Mouse (Mus musculus): ENCODE data around the gene Trim47.
A peak's percentile ranks its signal among the peaks of the same experiment; 100 is the strongest.
"Not testable (repeated sequence)": the region's sequence is repeated elsewhere in the genome, so short reads cannot be mapped to it uniquely, and the experiment has no call there.

Gene Trim47

DNA sequence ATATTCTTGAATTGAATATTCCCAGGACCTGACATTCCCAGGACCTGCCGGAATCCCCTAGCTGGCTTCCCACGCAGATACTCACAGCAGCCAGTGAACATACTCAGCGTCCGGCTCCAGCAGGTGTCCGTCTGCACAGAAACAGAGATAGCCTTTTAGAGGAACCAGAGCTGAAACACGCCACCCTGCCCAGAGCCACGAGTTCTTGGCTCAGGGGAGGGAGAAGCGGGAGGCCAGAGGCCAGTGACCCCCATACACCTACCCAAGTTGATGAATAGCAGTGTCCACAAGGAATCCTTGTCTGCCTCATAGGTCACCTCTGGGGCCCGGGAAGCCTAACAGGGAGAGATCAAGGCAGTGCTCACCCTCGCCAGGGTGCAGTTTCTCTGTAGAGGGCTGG is 7.2 kb upstream of the Trim47 start:
- DNase-seq = no peak

DNA sequence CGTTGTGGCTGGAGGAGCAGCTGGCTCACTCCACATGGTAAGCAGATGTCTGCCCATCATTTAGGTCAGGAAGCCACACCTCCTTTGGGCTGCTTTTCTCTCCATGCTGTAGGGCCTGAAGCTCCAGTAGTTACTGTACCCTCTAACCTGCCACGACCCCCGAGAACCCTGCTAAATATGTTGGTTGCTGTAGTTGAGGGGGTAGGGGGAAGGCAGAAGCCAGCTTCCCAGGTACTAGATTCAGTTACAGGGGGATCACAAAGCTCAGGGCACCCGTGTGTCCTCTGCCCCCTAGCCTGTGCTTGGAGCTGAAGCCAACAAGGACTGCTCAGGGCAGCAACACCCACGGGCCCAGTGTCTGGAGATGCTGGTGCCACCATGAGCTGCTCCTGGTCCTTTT is 6.5 kb upstream of the Trim47 start:
- DNase-seq = no peak

DNA sequence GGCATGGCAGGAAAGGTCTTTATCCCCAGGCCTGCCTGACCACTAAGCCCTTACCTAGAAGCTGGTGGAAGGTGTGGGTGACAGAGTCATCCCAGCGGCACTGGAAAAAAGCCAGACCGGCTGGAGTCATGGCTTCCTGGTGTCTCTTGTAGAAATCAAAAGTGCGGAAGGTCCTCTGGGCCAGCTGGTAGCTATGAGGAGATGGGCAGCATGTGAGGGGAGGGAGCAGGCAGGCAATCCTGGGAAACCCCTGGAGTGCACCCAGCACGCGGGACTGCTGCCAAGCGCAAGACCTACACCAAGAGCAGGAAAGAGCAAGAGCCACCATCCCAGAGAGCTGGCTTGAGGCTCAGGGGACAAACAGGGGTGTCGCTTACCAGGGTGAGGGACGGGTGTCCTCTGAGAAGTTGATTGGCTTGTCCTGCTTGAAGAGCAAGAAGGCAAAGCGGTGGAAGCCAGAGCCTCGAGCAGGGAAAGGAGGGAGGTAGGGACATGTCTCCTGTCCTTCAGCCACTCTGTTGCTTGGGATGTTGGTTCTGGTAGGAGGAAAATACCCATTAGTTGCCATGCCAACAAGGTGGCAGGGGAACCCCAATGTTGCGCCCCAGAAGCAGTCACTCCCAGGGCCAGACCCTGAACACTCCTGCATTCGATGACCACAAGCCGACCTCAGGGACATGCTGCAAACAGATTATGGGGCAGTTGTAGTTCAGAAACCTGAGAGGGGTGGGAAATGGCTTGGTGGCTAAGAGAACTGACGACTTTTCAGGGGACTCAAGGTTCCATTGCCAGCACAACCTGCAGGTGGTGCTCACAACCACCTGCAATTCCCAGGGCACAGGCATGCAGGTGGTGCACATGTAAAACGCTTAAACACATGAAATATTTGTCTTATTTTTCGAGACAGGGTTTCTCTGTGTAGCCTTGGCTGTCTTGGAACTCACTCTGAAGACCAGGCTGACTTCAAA is 5.6 kb upstream of the Trim47 start:
- peak; percentile 44 for DNase-seq

DNA sequence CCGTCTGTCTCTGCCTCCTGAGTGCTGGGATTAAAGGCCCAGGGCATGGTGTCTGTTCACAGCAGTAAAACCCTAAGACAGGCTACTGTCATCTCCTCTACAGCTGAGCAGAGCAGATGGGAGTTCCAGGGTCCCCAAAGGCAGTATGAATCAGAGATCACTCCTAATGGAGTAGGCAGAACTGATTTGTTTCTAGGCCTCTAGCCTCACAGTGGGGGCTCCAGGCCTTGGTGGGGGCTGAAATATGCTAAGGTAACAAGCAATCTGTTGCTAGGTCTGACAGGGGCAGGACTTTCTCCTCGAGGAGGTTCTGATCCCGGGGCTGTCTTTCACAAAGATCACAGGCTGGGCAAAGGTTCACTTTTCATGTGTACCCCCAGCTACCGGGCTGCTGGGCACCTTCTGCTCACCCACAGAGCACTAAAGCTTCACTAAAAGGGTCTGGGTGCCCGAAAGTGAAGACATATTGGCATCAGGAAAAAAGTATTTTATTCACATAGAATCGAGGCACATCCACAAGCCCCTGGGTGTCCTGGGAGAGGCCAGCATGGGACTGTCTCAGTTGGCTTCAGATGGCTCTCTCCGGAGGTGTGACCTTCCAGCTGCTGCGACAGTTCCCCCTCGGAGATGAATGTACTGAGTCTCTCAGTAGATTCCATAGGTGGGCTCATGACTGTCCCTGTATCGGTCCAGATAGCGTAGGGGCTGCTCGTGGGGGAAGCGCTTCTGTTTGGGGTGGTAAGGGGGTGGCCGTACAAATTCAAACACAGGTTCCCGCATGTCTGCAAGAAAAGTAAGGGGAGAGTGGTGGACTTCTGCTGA is 4.5 kb upstream of the Trim47 start:
- no peak for DNase-seq

DNA sequence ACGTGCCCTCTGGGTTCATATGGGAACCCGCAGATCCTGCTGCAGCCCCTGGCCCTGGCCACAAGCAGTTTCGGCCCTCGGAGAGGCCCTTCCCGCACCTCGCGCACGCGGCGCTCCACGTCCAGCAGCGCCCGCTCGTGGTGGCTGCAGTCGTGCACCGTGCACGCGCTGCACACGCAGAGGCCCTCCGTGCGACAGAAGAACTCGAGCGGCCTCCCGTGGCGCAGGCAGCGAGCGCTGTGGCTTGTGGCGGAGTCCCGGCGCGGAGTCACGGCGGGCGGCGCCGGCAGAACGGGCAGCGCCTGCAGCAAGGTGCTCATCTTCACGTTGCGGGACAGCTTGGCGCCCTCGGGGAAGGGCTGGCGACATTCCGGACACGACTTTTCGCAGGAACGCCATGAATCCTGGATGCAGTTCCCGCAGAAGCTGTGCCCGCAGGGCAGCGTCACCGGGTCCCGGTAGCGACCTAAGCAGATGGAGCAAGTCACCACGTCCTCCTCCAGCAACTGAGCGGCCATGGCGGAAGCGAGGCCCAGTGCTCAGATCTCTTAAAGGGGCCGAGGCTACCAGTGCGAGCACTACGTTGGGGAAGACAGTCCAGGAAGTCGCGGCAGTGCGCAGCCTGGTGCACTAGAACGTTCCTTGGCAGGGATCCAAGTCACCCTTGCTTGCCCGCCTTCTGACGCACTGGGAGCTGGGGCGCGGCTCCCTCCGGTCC is 3.6 kb upstream of the Trim47 start, which contains the start of gene Trim65:
Trim65 (minus strand) TSS at position 641 of the 718 bp plus-strand sequence.
- peak; percentile 89 for DNase-seq

DNA sequence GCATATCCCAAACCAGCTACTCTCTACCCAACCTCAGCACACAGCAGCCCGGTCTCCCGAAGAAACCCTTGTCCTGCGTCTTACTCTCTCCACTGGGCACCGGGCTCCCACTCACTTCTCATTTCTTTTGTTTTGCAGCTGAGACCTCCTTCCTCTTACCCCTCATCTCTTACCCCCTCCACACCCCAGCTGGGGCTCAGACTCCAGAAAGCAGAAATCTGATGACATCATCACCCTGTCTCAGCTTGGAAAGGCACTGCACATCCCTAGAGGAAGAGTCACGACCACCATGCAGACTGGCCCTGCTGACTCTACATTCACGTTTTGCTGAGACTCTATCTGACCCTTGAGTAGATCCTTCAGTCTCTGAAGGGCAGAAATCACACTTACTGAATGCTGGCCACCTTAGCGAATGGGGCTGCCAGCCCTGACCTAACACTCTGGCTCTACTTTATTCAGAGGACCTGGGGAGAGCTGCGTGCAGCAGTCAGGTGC is 3.0 kb upstream of the Trim47 start:
- DNase-seq = no peak

DNA sequence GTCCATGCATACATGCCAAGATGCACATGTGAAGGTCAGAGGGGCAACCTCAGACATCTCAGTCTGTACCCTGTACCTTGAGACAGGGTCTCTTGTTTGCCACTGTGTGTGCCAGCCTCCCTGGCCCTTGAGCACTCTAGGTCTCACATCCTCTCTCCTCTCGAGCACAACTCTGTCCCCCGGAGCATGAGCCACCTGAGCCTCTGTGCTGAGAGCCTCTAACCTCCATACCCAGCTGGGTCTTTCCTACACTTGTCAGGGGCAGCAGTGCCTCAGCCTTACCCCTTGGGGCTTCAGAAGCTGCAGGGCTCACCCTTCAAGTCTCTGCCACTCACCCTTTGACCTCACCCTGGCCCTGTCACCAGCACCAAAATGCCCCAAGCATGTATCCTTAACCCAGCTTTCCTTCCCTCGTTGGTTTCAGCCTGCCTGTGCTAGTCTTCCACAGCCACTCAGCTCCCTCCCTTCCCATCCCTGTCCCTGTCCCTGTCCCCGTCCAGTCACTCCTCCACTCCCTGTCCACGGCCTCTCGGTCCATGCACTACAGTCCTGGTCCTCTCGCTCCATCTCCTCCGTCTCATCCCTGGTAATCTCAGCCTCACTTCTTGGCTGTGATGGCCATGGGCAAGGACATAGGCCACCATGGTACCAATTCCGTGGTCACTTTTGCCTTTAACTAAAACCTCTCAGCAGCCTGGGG is 2.2 kb upstream of the Trim47 start:
- DNase-seq = no peak

DNA sequence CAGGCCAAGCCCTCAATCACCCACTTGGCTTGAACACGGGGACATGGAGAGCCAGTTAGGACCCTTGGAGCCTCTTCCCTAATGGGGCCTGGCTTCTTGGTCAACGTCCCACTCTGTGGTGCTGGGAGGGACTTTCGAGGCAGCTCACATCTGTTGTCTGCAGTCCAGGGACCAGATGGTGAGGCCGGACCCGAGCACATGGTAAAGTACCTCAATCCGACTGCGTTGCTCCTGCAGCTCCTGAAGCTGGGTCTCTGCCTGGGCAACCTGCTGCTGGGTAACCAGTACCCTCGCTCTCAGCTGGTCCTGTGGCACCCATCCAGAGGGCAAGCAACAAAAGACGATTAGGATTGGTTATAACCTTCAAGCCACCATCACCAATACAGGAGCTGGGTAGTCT is 976 bp upstream of the Trim47 start:
- DNase-seq = no peak

DNA sequence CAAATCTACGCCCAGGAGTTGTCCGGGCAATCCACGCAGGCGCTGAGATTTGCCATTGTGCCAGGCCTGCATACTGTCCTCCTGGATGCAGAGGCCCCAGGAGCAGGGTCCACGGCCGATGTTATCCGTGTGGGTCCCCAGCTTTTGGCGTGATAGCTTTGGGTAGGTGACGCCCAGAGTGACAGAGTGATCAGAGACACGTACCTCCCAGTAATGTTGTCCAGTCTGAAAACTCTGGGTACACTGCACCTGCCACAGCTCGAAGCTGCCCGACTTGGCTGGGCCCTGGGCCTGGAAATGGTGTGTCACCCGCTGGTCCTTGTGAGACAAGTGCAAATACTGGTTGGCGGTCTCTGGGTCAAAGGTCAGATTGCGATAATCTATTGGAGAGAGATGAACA is 749 bp downstream of the Trim47 start:
- DNase-seq = no peak

DNA sequence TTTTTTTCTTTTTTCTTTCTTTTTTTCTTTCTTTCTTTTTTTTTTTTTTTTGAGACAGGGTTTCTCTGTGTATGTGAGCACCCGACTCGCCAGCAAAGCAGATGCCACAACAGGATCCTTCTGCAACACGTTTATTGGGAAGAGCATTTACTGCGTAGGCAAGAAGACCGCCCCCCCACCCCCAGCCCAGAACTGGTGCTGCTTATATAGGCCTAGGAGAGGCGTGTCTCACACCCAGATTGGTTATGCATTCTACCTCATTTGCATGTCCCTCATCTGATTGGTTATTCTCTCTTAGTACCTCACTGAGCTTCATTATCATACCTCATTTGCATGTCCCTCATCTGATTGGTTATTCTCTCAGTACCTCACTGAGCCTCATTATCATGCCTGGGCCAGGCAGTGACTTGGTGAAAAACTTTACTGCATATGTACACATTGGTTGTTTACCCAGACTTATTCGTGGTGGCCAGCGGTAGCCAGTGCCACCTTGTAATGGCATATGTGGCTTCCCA is 5.2 kb downstream of the Trim47 start:
- not testable (repeated sequence) for DNase-seq

DNA sequence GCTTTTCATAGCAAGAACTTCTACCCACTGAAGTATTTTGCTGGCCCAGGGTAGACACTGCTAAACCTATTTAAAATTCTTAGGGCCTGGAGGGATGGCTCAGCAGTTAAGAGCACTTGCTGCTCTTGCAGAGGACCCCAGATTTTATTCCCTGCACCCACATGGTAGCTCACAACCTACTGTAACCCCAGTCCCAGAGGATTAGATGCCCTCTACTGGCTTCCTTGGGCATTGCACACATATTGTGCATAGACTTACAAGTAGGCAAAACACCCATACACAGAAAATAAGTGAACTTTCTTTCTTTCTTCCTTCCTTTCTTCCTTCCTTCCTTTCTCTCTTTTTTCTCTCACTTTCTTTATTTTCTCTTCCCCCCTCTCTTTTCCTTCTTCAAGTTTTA is 9.2 kb downstream of the Trim47 start:
- DNase-seq = no peak

DNA sequence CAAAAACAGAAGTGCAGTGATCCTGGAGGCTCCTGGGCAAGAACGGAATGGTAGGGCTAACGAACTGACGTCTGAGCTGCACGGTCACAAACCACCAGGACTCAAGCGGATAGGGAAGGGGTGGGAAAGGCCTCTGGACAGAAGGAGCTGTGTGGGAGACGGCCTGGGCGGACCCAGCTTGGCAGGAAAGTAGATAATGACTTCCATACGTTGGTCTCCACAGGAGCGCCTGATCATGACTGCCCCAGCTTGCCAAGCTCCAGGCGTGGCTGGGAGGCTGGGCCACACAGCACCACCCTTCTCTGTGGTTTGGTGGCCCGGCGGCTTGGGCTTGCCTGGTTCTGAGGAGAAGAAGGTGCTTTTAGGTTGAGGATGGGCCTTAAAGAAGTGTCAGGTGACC is 9.8 kb downstream of the Trim47 start:
- no peak for DNase-seq

DNA sequence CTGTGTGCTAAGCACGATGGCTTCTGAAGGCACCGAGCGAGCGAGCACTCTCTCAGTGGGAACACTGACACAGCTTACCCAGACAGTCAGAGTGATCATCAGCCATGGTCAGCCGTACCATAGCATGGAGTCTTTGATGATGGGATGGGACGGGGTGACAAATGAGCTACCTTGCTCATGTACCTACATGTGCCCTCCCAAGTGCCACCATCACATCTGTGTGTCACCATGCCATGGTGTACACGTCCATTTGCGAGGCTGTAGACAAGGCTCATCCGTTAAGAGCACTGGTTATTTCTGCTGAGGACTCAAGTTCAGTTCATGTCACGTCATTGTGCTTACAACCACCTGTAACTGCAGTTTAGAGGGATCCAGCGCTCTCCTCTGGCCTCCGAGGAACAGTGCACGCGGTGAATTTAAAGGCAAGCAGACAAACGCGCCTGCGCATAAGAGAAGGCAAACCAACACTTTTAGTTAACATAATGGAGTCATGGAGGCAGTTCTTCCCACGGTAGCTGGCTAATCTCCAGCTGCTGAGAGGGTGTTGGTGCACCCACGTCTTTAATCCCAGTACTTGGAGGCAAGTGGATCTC is 15.3 kb downstream of the Trim47 start:
- DNase-seq = no peak

DNA sequence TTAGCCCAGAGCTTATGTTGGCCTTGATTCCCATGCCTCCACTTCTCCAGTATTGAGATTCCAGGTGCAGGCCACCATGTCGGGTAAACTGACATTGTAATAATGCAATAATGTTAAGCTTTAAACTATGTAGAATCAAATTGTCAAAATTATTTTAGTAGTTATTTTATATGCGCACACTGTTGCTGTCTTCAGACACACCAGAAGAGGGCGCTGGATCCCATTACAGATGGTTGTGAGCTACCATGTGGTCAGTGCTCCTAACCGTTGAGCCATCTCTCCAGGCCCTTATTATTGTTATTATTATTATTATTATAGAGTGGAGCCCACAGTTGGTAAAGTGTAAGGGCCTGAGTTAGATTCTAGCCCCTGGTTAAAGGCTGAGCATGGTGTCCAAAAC is 15.9 kb downstream of the Trim47 start:
- DNase-seq = no peak

DNA sequence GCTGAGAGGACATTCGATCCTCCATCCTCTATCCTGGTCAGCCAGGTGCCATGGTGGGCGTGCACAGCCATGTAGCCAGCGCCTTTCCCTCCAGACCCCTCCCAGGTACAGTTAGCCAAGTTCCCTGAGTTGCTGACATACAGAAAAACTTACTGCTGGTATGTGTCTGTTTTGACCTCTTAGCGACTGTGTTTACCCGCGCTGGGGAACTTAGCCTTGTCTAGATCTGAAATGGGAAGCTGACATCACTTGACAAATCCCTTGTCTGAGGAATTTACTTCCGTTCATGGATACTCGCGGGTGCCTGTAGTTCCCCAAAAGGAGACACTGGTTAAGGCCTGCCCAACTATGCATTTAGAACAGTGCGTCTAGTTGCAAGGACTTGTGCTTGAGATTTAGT is 16.5 kb downstream of the Trim47 start:
- no peak for DNase-seq

DNA sequence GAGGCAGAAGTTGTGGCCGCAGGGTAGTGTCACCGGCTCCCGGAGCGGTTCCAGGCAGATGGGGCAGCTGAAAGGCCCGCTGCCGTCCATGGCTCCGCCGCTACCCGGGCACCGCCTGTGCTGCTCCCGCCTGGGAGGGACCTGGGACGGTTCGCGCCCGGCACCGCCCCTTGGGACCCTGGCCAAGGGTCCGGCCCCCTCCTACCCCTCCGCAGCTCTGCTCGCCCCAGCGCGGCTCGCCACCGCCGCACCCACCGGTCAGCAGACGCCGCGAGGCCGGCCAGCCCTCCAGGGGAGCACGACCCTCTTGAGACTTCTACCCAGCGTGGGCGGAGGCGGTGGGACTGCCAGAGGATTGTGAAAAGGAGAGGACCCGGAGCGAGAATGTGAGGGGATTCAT is 16.9 kb downstream of the Trim47 start:
- peak; percentile 80 for DNase-seq

DNA sequence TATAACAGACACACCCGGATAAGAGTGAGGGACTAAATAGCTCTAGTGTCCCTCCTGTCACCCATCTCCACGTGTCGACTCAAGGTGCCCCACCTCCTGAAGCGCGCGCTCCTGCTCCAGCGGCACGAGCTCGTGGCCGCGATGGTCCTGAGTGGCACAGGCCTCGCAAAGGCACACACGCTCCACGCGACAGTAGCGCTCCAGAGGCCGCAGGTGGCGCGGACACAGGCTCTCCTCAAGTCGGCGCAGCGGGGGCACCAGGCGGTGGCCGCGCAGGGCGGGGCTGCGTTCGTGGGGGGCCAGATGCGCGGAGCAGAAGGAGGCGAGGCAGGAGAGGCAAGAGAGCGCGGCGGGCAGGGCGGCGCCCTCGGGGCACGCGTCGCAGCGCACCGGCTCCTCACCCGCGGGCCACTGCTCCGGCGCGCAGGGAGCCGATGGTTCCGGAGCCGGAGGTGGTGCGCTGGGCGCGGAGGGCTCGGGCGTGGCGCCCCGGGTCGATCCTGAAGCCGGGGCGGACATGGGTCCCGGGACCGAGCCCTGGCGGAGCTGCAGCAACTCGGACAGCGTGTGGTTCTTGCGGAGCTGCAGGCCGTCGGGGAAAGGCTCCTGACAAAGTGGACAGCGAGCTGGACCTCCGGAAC is 17.4 kb downstream of the Trim47 start:
- DNase-seq = peak; percentile 54

DNA sequence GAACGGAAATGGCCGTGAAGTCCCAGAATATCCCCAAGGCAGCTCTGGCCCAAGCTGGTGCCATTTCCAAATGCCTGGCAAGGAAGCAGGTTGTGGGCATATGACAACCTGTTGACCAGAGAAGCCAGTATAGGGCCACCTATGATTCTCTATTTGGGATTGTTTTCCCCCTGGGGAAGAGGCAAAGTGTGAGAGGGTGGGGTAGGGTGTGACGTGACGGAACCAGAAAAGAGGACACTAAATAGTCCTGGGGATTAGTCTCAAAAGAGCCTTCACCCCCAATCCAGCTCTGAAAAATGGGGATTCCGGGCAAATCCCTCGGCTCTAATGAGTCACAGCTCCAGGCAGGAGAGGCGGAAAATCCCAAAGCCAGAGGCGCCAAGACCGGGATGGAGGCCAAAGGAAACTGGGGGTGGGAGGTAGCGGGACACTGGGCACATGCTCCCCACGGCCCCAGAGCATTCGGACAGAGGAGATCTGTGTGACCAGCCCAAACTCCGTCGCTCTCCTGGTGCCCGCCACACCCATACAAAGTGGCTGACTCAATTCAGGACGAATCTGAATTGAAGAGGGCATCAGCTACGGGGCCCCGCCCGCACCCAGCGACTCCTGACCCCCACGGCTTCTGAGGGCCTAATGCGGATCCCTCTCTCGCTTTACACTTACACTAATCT is 18.4 kb downstream of the Trim47 start:
- DNase-seq = peak; percentile 65

DNA sequence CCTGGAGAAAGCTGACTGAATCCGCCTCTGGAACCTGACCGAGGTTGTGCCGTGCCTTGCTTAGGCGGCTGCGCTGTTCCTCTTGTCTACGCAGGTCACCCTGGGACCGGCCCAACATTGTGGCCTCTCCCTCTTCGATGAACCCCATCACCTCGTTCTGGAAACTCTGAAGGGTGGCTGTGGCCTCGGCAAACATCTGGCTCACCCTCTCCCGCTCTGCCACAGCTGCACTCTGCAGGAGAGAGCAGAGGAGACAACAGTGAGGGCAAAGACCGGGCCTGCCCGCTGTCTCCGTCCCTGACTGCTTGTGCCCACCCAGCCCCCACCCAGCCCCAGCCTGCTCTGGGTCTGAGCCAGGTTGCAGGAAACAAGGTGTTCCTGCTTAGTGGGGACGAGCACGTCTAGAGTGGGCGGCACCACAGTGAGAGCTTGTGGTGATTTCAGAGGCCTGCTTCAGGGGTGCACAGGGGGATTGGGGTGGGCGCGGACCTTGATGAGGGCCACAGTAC is 19.2 kb downstream of the Trim47 start:
- peak; percentile 59 for DNase-seq

Data from kidney, adult 11 months (tissue).